Mouse (Mus musculus) embryonic fibroblast, embryonic 13.5 days (primary cell): ENCODE measurements around the gene Extl1. TPM values are rescaled to one million over a fixed set of nuclear protein-coding genes. Genes with fewer than 3 reads are reported as not detected.

ENCODE experiments used
- H3K27ac ChIP-seq: 2 replicates; pipeline ENCODE4 v1.5.1; 2012; ENCODE audit warnings: low read length, control low read depth, inconsistent platforms; ENCODE audit not compliant: insufficient read depth
- H3K4me1 ChIP-seq: 2 replicates; pipeline ENCODE4 v1.6.1; 2011; ENCODE audit warnings: low read length; ENCODE audit not compliant: control insufficient read depth, insufficient read depth
- H3K4me3 ChIP-seq: 2 replicates; pipeline ENCODE4 v1.5.1; 2011; ENCODE audit warnings: mild to moderate bottlenecking, control low read depth, low read length; ENCODE audit not compliant: insufficient read depth
- CTCF ChIP-seq: IDR thresholded peaks from 2 replicates; pipeline ENCODE4 v1.5.1; 2011; ENCODE audit warnings: mild to moderate bottlenecking, control low read depth, low read length, moderate library complexity, borderline replicate concordance; ENCODE audit not compliant: insufficient read depth
- POLR2A ChIP-seq: IDR thresholded peaks from 2 replicates; pipeline ENCODE4 v1.6.1; 2011; ENCODE audit warnings: low read depth, mild to moderate bottlenecking, control low read depth, low read length, moderate library complexity
- polyA plus RNA-seq: library from polyadenylated mRNA; stranded (reverse); fragments of >200 nt; gene quantifications from 2 replicates; pipeline ENCODE4 v1.2.4, GENCODE M21; 2011; ENCODE audit warnings: low read depth; ENCODE audit not compliant: missing spikeins, insufficient read length

The Extl1 gene
- polyA plus RNA-seq, 1 experiment: 0.58 TPM

DNA sequence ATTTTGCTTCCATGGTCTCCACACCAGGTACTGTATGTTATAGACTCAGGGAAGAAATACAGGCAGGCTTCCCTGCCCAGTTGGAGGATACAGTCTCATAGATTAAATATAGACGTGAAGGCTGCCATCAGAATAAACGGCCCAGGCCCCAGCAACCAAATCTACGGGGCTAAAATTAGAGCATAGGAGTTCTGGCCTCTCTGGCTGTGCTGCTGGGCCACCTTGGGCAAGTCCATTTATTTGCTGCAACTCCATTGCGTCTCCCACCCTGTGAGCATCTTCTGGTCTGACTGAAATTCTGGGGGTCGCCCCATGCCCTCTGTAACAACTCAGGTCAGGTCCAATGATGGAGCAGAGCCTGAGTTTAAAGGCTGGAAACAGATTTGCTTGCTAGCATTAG is 64.6 kb downstream of the Extl1 start:
- Histone ChIP-seq H3K4me1 (no peaks in the 10 kb centered on the region), H3K4me3 (no peak overlapping the region), H3K27ac (no peak overlapping the region)
- TF ChIP-seq POLR2A (no peak), CTCF (no peak)

DNA sequence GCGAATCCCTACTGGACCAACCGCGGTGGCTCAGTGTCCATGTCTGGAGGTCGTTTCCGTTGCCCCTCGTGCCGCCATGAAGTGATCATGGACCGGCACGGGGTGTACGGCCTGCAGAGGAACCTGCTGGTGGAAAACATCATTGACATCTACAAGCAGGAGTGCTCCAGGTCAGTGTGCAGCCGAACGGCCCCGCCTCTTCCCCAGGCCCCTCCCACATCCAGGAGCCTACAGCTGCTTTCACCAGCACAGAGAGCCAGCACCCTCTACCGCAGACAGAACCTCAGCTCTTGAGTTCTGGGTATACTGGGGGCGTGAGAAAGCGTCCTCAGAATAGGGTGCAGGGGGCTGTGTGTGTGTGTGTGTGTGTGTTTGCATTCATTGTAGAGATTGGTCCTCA is 67.3 kb downstream of the Extl1 start:
- no peak overlapping the region for H3K4me3 ChIP-seq
- no peaks in the 10 kb centered on the region for H3K4me1 ChIP-seq
- TF ChIP-seq POLR2A (no peak), CTCF (no peak)
- H3K27ac ChIP-seq: no peak overlapping the region

DNA sequence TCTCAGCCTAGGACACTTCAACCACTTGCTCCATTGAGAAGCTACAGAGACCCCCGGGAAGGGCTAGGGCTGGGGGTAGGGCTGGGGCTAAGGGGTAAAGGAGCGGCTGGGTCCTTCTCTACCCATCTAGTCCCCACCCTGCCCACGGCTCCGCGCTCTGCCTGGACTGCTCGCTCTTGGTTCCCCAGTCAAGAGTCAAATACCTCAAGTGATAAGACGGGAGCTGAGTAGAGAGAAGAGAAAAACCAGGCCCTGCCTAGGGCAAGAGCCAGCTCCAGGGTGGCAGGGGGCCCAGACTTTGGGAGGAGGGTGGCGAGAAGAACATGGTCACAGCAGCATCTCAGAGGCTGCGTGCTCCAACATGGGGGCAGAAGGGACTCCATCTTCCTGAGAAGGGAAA is 68.2 kb downstream of the Extl1 start:
- no peak overlapping the region for H3K27ac ChIP-seq
- H3K4me3 ChIP-seq: no peak overlapping the region
- H3K4me1 ChIP-seq: no peaks in the 10 kb centered on the region
- TF ChIP-seq POLR2A (no peak), CTCF (no peak)

DNA sequence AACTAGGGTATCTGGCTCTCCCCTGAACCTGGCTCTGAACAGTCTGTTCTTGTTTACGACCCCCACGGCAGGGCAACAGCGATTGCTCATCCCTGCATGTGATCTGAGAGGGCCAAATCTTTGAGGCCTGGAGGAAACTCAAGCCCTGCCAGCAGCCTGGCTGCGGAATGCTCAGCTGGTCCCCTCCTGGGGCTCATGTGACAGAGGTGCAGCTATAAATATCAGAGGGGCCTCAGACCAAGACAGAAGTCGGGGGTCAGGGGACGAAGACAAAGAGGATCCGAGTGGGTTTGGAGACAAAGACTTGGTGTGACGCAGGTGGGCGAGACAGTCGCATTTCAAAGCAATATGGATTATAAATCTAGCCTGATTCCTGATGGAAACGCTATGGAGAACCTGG is 68.8 kb downstream of the Extl1 start, which contains the start of gene Trim63:
Gene Trim63 (plus strand): TSS at position 245 of the 400 bp plus-strand sequence.
- TF ChIP-seq CTCF (no peak), POLR2A (no peak)

DNA sequence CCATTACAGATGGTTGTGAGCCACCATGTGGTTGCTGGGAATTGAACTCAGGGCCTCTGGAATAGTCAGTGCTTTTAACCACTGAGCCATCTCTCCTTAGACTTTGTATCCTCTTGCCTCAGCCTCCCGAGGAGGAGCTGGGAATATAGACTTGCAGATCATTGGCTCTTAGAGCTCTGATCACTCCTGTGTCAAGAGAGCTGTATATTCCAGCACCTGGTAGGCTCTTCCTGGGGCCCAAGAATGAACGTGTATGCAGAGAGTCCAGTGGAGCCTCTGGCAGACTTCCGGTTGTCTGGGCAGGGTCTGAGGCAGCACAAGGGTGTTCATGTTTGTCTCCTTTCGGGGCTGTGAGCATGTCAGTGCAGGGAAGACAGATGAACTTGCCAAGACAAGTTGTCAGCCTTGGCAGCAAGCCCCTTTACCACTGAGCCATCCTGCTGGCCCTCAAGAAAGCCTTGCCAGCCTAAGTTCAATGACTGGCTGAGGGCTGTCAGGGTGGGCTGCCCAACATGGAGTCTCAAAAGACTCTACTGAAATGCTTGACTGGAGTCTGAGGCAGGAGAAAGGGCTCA is 69.5 kb downstream of the Extl1 start:
- TF ChIP-seq POLR2A (no peak), CTCF (no peak)
- no peak overlapping the region for H3K27ac ChIP-seq
- no peaks in the 10 kb centered on the region for H3K4me1 ChIP-seq
- H3K4me3 ChIP-seq: no peak overlapping the region

More for the DNA sequence above, 68.8 kb downstream of the Extl1 start, which contains the start of gene Trim63:
- Histone ChIP-seq H3K4me3 (no peak within 1 kb of the TSS), H3K27ac (no peak within 1 kb of the TSS), H3K4me1 (no peaks in the 10 kb centered on the region)

DNA sequence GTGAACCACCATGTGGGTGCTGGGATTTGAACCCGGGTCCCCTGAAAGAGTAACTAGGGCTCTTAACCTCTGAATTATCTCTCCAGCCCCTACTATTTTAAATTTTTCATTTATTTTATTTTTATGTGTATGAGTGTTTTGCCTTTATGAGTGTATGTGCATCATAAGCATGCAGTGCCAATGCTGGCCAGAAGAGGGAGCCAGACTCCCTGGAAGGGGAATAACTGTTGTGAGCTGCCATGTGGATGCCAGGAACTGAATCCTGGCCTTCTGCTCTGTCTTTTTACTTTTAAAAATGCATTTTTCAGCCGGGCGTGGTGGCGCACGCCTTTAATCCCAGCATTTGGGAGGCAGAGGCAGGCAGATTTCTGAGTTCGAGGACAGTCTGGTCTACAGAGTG is 70.7 kb downstream of the Extl1 start:
- no peak for TF ChIP-seq CTCF
- no peak for TF ChIP-seq POLR2A
- Histone ChIP-seq H3K4me1 (no peaks in the 10 kb centered on the region), H3K4me3 (no peak overlapping the region), H3K27ac (no peak overlapping the region)

DNA sequence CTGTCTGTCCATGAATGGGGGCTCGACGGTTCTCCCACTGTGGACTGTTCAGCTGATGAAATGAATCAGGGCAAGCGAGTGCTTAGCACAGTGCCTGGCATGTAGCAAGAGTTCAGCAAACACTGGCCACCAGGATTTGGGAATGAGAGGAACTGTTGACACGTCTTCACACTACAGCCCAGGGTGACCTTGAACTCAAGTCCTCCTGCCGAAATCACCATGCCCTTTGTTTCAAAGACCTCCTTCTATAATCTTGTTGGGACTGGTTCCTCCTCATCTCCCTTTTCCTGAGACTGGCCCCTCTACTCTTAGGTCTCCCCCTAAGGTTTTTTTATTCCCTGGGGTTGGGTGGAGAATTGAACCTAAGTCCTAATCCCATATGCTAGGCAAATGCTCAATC is 71.3 kb downstream of the Extl1 start:
- no peak overlapping the region for H3K4me3 ChIP-seq
- TF ChIP-seq CTCF (no peak), POLR2A (no peak)
- H3K27ac ChIP-seq: no peak overlapping the region
- H3K4me1 ChIP-seq: no peaks in the 10 kb centered on the region

DNA sequence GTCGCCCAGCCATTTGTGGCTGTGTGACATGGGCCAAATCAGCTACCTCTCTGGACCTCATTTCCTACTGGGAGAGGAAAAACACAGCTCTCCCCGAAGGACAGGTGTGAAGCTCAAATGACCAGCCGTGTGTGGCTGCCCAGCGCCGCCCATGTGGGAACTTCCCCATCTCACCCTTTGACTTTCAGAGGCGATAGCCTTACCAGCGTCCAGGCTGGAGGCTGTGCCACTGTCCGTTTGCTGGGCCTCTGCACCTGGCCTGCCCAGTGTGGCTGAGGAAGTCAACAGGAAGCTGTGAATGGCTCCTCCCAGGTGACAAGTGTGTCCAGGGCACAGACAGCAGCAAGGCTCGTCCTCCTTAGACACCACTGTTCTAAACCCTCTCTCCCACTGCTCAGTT is 71.9 kb downstream of the Extl1 start:
- H3K4me1 ChIP-seq: no peaks in the 10 kb centered on the region
- no peak overlapping the region for H3K27ac ChIP-seq
- TF ChIP-seq CTCF (no peak), POLR2A (no peak)
- H3K4me3 ChIP-seq: no peak overlapping the region

DNA sequence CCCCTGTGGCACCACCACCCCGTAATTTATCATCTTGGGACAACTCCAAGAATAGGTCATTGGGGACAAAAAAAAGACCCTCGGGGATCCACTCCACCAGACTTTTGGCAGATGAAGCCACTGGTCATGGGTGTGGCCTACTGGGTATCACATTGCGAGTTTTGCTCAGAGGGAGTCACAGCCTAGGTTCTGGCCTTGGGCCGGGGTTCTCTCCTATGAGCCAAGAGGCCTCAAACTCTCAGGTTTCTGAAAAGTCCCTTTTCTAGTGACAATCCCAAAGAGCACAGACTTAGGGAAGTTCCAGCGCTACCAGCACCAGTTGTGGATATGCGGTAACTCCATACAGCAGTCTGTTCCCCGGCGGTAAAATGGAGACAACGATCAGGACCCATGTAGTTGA is 73.0 kb downstream of the Extl1 start:
- no peaks in the 10 kb centered on the region for H3K4me1 ChIP-seq
- no peak overlapping the region for H3K27ac ChIP-seq
- no peak overlapping the region for H3K4me3 ChIP-seq
- TF ChIP-seq POLR2A: no peak
- no peak for TF ChIP-seq CTCF

DNA sequence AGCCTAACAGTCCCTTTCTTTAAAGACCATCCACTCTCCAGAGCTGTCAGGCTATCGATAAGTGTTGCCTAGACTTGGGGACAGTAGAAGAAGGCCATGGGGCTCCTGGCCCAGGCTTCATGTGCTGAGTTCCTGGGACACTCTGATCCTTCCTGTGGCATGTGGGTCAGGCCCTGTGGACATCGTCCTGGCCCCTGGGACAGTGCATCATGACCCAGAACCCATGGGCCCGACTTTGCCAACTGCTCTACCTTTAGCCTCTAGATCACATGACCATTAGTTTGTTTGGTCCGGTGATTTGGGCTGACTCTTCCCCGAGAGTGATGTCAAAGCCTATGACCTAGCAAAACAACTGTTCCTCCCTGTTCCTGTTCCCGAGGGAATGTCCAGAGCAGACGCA is 73.5 kb downstream of the Extl1 start:
- H3K27ac ChIP-seq: no peak overlapping the region
- H3K4me1 ChIP-seq: no peaks in the 10 kb centered on the region
- no peak overlapping the region for H3K4me3 ChIP-seq
- no peak for TF ChIP-seq CTCF
- no peak for TF ChIP-seq POLR2A
